Mouse (Mus musculus) megakaryocyte, adult 5-6 weeks (primary cell): ENCODE results near the gene Hepacam. TPM values are rescaled to one million over a fixed set of nuclear protein-coding genes. Genes with fewer than 3 reads are reported as not detected.

Experiments
- ATAC-seq: 2 replicates; pipeline ENCODE4 v1.8.0; 2016; ENCODE audit warnings: mild to moderate bottlenecking, inconsistent platforms; ENCODE audit not compliant: poor library complexity, severe bottlenecking
- total RNA-seq, 2 experiments: library from RNA; stranded (forward) in 1 of 2; stranded (reverse) in 1 of 2; fragments of 153-499, 151-499 nt in 1 of 2; fragments of 221-1000, 200-1000 nt in 1 of 2; gene quantifications; 2 replicates each; pipeline versions ENCODE4 v1.2.3 to v1.2.4; 2015 to 2017

The Hepacam gene
- total RNA-seq, 2 experiments from 2014 or later: not detected

DNA sequence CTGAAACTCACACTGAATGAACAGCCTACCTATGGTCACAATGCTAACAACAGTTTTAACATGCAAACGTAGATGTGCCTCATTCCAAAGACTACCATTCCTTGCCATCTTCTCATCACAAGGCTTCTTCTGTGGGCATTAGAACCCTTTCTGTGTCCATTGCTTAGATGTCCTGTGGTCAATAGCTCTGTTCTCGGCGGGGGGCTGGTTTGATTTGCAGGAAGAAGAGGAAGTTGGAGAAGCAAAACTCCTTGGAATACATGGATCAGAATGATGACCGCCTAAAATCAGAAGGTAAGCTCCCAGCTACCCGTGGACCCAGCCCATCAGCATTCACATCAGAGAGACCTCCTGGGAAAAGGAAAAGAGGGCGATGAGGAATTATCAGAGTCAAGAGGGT is 16.0 kb downstream of the Hepacam start:
- ATAC-seq: no peak

DNA sequence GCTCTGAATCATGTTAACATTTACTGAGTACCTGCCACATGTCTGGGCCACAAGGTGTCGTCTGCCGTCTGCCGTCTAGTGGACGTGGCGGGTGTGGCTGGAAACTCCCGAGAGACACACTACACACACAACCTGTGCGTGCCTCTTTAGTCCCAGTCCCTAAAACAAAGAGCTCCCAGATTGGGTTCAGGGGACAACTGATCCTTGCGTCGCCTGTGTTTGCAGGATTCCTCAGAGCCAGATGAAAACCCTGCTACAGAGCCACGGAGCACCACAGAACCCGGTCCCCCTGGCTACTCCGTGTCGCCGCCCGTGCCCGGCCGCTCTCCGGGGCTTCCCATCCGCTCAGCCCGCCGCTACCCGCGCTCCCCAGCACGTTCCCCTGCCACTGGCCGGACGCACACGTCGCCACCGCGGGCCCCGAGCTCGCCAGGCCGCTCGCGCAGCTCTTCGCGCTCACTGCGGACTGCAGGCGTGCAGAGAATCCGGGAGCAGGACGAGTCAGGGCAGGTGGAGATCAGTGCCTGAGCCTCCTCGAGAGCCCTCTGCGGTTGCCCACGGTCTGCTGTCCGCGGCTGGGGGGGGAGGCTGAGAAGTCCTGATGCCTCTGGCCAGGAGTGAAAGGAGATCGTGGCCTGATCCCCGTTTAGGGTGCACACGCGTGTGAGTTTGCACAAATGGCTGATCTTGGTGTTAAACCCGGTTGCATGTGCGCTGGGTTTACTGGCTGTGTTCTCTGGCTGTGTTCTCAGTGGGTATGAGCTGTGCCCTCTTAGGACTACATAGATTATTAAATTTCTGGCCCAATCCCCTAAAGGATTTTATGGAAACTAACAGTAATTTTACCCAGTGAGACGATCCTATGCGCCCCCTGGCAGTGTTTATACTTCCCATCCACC is 17.4 kb downstream of the Hepacam start:
- ATAC-seq: no peak

DNA sequence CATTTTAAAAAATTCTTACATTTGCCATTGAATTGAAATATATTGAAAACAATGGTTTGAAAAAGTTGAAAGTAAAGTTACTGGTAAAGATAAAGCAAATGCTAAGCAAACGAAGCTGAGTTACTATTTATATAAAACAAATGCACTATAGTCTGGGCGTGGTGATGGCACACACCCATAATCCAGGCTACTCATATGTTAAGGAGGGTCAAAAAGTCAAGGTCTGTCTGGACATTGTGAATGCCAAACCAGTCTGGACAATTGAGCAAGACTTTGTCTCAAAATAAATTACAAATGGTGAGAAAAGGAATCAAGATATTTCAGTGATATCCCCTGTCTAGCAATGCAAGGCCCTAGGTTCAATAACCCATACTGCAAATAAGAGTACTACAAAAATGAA is 23.7 kb downstream of the Hepacam start:
- ATAC-seq: no peak

DNA sequence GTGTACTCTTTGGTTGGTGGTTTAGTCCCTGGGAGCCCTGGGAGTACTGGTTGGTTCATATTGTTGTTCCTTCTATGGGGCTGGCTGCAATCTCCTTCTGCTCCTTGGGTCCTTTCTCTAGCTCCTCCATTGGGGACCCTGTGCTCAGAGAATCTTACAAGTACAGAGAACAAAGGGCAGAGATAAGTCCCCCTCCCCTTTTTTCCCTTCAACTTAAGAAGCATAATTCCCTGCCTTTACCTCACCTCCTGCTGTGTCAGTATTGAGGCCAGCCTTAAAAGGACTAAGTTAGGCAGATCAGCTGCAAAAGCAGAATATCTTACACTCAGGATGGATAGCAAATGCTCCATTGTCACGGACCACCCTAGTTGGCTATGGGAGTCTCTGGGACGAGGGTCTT is 24.9 kb downstream of the Hepacam start:
- ATAC-seq: no peak

DNA sequence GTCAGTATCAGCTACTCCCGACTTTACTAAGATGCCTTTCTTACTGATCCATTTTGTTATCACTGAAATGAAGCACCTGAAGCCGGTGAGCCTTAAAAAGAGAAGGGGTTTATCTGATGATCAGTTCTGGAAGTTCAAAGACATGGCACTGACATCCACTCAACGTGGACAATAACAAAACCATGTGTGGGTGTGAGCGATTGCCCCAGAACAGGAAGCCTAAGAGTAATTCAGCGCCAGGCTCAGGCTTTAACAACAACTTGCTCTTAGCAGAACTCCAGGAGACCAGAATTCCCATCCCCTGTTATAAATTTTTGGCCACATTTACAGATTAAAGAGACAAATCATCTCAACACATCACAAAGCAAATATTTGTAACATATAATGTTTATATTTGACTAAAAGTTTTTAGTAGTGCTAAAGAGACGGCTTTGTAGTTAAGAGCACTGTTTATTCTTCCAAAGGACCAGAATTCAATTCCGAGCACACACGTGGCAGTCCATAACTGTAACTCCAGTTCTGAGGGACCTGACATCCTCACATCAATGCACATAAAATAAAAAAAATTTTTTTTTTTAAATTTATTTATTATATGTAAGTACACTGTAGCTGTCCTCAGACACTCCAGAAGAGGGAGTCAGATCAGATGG is 26.5 kb downstream of the Hepacam start:
- ATAC-seq: no peak

DNA sequence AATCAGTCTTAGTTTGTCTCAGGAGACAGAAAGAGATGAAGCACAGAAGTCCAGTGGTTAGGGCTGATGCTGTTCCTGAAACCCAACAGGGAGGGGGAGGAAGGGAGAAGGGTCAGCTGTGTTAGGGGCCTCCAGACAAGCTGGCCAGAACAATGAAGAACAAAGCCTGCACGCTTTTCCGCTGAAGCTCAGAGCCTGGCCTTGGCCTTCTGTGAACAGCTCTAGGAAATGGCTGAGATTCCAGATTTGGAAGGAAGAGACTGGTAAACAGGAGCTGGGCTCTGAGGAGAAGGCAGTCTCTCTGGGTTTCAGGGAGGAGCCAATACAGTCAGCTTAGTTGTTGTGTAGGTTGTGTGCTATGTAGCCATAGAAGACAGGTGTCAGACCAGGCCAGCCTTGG is 33.4 kb downstream of the Hepacam start:
- ATAC-seq: no peak

DNA sequence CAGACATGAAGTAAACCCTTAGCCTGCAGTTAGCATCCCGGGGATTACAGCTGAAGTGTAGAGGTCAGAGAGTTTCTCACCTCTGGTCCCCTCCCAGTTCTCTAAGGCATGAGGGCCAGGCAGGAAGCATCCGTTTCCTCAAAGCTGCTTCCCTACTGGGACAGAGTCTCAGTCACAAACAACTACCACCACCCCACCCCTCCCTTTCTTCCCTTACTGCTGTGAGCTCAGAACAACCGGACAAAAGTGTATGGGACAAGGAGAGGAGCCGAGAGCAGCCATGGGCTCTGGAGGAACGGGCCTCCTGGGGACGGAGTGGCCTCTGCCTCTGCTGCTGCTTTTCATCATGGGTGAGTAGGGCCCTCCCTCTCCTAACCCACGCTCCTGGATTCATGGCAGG is 34.7 kb downstream of the Hepacam start, which contains the start of gene Robo4:
Gene Robo4 (plus strand): TSS at position 96 of the 400 bp plus-strand sequence.
- peak; percentile 33; the same call in 1 of the 2 replicates for ATAC-seq

DNA sequence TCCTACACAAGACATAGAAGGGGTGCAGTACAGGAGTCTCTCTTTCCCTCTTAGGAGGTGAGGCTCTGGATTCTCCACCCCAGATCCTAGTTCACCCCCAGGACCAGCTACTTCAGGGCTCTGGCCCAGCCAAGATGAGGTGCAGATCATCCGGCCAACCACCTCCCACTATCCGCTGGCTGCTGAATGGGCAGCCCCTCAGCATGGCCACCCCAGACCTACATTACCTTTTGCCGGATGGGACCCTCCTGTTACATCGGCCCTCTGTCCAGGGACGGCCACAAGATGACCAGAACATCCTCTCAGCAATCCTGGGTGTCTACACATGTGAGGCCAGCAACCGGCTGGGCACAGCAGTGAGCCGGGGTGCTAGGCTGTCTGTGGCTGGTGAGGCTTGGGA is 35.4 kb downstream of the Hepacam start:
- no peak for ATAC-seq

DNA sequence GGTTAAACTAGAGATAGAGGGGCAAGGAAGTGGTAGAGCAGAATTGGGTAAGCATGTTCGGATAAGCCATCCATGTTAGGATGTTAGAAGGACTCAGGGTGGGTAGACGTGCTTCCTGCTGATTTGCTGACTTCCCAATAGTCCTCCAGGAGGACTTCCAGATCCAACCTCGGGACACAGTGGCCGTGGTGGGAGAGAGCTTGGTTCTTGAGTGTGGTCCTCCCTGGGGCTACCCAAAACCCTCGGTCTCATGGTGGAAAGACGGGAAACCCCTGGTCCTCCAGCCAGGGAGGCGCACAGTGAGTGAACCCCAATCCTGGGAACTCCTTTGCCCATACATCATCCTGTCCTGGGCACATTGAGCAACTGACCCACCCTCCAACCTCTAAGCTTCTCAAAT is 35.9 kb downstream of the Hepacam start:
- ATAC-seq: no peak

DNA sequence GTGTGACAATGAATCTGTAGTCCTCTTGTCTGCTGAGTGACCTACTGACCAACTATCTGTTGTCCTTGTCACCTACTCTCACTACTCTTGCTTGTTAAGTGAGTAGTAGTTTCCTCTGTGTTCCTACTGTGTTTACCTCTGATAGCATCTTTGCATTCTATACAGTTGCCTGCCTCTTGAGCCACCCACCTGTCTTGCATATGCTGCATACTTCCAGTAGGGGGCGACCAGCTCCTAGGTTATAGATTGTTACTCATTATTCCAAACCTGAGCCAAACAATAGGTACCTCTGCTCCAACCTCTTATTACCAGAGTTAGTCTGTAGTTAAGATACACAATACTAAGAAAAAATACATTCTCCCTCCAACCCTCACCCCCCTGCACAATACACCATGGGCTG is 39.2 kb downstream of the Hepacam start:
- peak; percentile 76 for ATAC-seq

DNA sequence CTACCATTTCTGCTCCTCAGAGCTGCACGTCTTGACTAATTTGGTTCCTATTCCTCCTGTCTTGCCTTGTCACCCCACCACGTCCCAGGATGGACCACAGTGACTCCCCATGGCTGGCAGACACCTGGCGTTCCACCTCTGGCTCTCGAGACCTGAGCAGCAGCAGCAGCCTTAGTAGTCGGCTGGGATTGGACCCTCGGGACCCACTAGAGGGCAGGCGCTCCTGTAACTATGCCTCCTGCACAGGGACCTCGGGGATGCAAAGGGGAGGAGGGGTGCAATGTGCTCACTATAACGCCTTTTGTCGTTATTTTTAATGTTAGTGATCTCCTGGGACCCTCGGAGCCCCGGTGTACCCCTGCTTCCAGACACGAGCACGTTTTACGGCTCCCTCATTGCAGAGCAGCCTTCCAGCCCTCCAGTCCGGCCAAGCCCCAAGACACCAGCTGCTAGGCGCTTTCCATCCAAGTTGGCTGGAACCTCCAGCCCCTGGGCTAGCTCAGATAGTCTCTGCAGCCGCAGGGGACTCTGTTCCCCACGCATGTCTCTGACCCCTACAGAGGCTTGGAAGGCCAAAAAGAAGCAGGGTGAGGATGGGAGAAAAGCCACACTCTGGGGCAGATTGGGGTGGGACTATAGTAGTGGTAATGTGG is 40.8 kb downstream of the Hepacam start:
- no peak for ATAC-seq

DNA sequence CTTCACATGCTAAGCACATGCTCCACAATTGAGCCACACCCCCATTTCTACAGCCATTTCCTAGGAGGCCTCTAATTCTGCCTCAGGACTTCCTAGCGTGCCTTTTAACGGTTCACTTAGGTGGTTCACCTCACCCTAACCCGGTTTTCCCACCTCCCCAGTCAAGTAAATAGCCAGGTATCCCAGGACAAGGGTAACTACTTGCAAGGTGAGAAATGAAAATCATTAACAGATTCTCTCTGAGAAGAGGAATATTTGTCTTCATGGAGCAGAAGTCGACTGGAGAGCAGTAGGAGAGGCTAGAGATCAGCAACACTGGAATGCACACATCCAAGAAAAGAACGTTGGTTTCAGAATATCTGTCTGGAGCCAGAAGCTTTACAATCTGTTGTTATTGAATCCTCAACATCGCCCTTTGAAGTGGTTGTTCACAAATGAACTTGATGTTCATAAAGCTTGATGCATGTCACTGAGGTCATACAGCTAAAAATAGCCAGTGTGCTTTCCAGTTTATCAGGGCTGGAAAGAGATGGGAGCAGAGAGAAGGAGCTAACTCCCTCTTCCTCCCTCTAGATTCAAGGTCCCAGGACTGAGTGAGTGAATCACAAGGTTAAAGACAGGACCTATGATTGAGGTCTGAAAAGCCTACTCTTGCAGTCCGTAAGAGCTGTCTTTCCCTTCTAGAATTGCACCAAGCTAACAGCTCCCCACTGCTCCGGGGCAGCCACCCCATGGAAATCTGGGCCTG is 42.7 kb downstream of the Hepacam start:
- ATAC-seq: no peak

DNA sequence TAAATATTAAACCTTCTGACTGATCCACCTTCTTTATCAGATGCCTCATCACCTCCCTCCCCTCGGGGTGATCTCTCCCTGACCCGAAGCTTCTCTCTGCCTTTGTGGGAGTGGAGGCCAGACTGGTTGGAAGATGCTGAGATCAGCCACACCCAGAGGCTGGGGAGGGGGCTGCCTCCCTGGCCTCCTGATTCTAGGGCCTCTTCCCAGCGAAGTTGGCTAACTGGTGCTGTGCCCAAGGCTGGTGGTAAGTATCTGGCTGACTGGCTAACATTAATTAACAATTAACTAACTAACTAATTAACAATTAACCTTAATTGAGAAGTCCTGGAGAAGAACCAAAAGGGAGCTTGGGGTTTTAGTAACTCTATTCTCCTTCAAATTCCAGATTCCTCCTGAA is 45.8 kb downstream of the Hepacam start:
- ATAC-seq: no peak

DNA sequence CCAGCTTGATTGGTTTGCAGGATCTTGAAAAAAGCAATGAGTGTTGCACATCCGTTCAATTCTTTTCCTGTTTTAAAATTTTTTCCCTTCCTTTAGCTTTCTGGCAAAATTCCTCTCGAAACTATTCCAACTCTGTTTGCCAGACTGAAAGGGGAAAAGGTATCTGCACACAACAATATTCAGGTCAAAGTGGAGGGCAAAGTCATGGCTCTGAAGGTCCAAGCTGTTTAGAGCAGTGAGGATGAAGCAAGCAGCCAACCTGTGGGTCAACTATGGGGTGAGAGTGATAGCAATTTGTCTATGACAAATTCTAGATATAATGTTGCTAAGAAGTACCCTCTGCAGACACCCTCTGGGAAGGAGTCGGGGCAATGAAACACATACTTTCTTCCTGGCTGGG is 47.5 kb downstream of the Hepacam start:
- no peak for ATAC-seq

DNA sequence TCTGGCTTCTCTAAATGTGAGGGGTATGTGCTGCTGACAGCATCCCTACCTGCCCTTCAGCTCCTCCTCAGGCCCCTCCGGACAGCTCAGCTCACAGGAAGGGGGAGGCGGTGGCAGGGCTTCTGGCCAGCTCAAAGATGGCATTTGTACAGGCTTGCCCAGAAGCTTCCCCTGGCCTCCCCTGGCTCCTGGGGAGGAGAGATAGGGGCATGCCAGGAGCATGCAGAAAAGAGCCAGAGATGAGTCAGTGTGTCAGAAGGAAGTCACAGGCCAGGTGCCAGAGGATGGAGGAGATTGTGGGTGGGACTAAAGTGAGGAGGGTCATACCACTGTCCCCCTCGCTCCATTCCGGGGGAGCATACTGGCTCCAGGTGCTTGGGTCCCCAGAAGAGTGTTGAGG is 51.6 kb downstream of the Hepacam start:
- no peak for ATAC-seq

DNA sequence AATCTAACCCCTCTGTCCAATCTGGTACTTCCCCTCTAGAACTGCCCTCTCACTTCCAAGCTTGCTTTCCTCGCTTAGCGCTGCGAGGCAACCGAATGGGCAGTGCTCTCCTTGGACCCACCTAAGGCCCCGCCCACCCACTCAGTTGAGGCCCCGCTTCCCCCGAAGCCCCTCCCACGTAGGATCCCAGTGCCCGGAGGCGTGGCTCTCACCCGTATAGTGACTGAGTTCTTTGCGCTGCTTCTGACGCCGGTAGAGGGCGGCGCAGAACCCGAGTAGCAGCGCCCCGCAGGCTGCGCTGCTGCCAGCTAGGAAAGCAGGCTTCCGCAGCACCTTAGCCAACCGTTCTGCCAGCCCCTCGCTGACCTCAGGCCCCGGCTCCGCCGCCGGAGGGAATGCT is 53.5 kb downstream of the Hepacam start:
- peak; percentile 89 for ATAC-seq

DNA sequence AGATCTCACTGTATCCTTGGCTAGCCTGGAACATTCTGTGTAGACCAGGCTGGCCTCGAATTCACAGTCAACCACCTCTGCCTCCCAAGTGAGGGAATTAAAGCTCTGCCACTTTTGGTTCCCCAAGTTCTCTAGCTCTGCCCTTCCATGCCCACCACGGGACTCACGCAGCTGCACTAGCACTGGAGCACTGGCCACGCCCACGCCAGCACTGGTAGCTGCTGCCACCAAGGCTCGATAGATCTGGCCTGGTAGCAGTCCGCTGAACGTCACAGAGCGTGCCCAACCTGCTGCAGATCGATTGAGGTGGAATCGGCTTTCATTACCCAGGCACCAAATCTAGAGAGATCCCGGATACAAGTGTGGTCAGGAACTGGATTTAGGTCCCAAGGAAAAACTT is 54.1 kb downstream of the Hepacam start:
- ATAC-seq: peak; percentile 51

DNA sequence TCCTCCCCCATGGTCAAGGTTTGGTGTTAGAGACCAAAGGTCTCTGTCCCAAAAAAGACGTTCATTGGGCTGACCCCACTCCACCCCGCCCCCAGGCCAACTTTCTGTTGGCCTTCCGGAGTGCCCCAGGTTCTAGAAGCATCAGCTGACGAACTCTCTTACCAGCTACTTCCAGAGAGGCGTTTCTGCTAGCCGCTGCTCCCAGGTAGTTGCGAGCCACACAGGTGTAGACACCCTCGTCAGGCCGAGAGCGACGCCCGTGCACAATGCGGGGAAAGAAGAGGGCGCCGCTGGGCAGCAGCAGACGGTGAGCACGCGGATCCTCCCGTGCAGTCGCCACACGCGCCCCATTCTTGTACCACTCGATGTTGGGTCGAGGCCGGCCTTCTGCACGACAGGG is 62.2 kb downstream of the Hepacam start:
- no peak for ATAC-seq

DNA sequence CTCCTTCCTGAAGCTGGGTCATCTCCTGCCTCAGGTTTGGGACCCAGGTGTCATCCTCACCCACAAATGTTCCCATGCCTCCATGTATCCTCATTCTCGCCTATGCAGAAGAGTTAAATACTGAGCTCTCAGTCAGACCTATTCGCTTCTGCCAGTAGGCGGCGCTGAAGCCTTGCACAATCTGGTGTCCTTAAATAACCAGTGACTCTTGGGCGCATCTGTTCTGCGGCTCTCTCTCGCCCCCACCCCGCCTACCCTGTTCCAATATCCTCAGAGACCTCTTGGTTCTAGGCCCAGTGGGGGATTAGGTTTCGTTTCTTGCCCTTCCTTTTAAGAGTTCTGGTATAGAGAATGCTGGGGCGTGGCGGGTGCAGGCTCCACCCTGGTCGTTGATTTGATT is 63.4 kb downstream of the Hepacam start:
- ATAC-seq: peak; percentile 90

DNA sequence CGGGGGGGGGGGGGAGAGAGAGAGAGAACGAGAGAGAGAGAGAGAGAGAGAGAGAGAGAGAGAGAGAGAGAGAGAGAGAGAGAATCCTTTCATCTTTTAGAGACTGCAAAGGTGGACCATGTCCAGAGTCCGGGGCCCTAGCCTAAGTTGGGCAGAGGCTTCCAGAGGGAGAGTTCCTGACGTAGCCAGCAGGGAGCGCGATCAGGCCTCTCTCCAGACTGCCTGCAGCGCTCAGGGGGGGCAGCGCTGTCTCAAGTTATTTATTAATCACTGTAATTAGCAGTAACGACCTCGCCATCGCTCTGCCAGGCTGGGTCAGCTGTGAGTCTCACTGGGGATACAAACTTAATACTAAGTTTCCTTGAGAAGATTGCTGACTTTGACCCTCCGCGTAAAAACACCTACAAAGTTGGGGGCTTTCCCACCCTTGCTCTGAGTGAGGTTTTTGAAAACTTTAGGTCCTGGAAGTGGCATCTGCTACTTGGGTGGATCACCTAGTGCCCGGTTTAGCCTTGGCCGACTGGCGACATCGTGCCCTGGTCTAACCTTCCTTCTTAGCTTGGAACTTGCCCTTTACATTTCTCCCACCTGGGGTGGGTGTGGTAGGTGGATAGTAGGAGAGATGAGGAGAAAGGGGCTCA is 65.0 kb downstream of the Hepacam start:
- peak; percentile 37; the same call in 1 of the 2 replicates for ATAC-seq
